Mouse (Mus musculus): ENCODE data around the gene Emx2. TPM values are rescaled to one million over a fixed set of nuclear protein-coding genes. Genes with fewer than 3 reads are reported as not detected.

Emx2 gene
- total RNA-seq, 2 experiments from 2014 or later = 0.27 TPM; not detected in 1

- no peak for DNase-seq
These were observed 4.5 kb downstream of the Emx2 start for GRCm38 (mm10) chr19:59462459-59463292.

GRCm38 (mm10) chr19:59463842-59464443 lies 5.8 kb downstream of the Emx2 start:
- no peak for DNase-seq

GRCm38 (mm10) chr19:59465281-59465680 lies 7.1 kb downstream of the Emx2 start:
- no peak for DNase-seq

GRCm38 (mm10) chr19:59465751-59466410 lies 7.7 kb downstream of the Emx2 start:
- no peak for DNase-seq

- no peak for DNase-seq
These were observed 8.3 kb downstream of the Emx2 start for GRCm38 (mm10) chr19:59466417-59466937.

GRCm38 (mm10) chr19:59467016-59467412 lies 8.8 kb downstream of the Emx2 start:
- no peak for DNase-seq

- DNase-seq = no peak
These were observed 9.4 kb downstream of the Emx2 start for GRCm38 (mm10) chr19:59467413-59468064.

GRCm38 (mm10) chr19:59468065-59468810 lies 10.1 kb downstream of the Emx2 start:
- DNase-seq = no peak

GRCm38 (mm10) chr19:59469035-59469949 lies 11.1 kb downstream of the Emx2 start:
- no peak for DNase-seq

GRCm38 (mm10) chr19:59470074-59470630 lies 12.0 kb downstream of the Emx2 start:
- DNase-seq = no peak

- DNase-seq = no peak
These were observed 12.7 kb downstream of the Emx2 start for GRCm38 (mm10) chr19:59470913-59471312.

GRCm38 (mm10) chr19:59472844-59473243 lies 14.7 kb downstream of the Emx2 start:
- DNase-seq = no peak

- no peak for DNase-seq
These were observed 21.7 kb downstream of the Emx2 start for GRCm38 (mm10) chr19:59479912-59480311.

GRCm38 (mm10) chr19:59480563-59480962 lies 22.4 kb downstream of the Emx2 start:
- no peak for DNase-seq

- no peak for DNase-seq
These were observed 34.1 kb downstream of the Emx2 start for GRCm38 (mm10) chr19:59492258-59492657.

GRCm38 (mm10) chr19:59496832-59497231 lies 38.7 kb downstream of the Emx2 start:
- DNase-seq = no peak

GRCm38 (mm10) chr19:59508896-59509295 lies 50.7 kb downstream of the Emx2 start:
- DNase-seq = no peak

- DNase-seq = no peak
These were observed 55.0 kb downstream of the Emx2 start for GRCm38 (mm10) chr19:59513181-59513580.
